Mouse (Mus musculus) midbrain, embryonic 12.5 days (tissue): Measurements from ENCODE around the gene Ostf1. TPM values are rescaled to one million over a fixed set of nuclear protein-coding genes. Genes with fewer than 3 reads are reported as not detected.
A peak's percentile ranks its signal among the peaks of the same experiment; 100 is the strongest.

ENCODE experiments used
- ATAC-seq: fragments of 200-750 bp; cut with Nextera tagmentation; 2 replicates; pipeline ENCODE4 v1.8.0; 2017; ENCODE audit warnings: low read depth, moderate TSS enrichment, moderate library complexity; ENCODE audit not compliant: low FRiP score
- H3K27ac ChIP-seq: fragments of 300-500 bp; sonication (generic); replicated peaks from 2 replicates; pipeline ENCODE4 v1.5.1; 2016; ENCODE audit warnings: mild to moderate bottlenecking
- H3K27me3 ChIP-seq: fragments of 300-500 bp; sonication (generic); 2 replicates; pipeline ENCODE4 v1.6.1; 2016; ENCODE audit warnings: mild to moderate bottlenecking
- H3K36me3 ChIP-seq: fragments of 300-500 bp; sonication (generic); 2 replicates; pipeline ENCODE4 v1.6.1; 2016
- H3K4me1 ChIP-seq: fragments of 300-500 bp; sonication (generic); 2 replicates; pipeline ENCODE4 v1.6.1; 2016
- H3K4me2 ChIP-seq: fragments of 300-500 bp; sonication (generic); replicated peaks from 2 replicates; pipeline ENCODE4 v1.6.1; 2016; ENCODE audit warnings: mild to moderate bottlenecking, moderate library complexity
- H3K4me3 ChIP-seq: fragments of 300-500 bp; sonication (generic); 2 replicates; pipeline ENCODE4 v1.5.1; 2016; ENCODE audit warnings: mild to moderate bottlenecking
- H3K9ac ChIP-seq: fragments of 300-500 bp; sonication (generic); replicated peaks from 2 replicates; pipeline ENCODE4 v1.6.1; 2016; ENCODE audit warnings: mild to moderate bottlenecking, moderate library complexity
- H3K9me3 ChIP-seq: fragments of 300-500 bp; sonication (generic); 2 replicates; pipeline ENCODE4 v1.6.1; 2016; ENCODE audit warnings: mild to moderate bottlenecking
- WGBS: fragments of 180-500 bp; shearing (Covaris S2); methylation state at CpG from one replicate; pipeline ENCODE4 v1.1.7; 2016; 5-methylcytosine and 5-hydroxymethylcytosine counted together
- polyA plus RNA-seq: library from polyadenylated mRNA; unstranded; fragments of >200 nt; fragmentation: Nextera tagmentation; extraction: Ambion mirVana; gene quantifications from 2 replicates; pipeline ENCODE4 v1.2.1, GENCODE M21; 2016

Ostf1 gene
- polyA plus RNA-seq = 40.0 and 43.5 TPM in 2 replicates

DNA sequence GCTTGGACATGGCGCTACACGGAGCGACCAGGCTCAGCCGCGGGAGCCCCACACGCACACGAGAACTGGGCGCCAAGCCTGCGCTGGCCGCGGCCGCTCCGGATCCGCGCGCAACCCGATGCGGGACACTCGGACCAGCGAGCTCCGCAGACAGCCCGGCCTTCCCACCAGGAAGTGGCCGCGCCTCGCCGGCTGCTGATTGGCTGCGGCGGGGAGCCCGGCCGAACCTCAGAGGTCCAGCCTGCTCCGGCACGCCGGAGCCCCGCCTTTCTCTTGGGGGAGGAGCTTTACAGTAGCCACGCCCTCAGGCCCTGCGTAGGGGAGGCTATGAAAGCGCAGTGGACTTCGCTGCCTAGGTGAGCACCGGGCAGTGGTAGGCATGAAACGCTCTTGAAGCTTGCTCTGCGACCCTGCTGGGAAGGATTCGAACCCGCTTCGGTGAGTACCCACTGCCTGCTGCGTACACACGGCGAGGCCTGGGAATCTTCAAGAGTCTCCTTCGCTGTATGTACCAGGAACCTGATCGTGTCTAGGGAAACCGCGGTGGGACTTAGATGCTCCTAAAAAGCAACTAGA lies at the start of gene Ostf1, which contains the start of gene Nmrk1:
Gene Ostf1 (minus strand): TSS at position 180 of the 576 bp plus-strand sequence.
Gene Nmrk1 (plus strand): TSS at position 307 of the 576 bp plus-strand sequence.
- ATAC-seq = peak; percentile 99
- Histone ChIP-seq H3K27ac (peak within 1 kb of the TSS; percentile 69), H3K4me3 (peak within 1 kb of the TSS; percentile 68), H3K27me3 (peaks cover 12% of the 10 kb centered on the region), H3K4me2 (peak within 1 kb of the TSS; percentile 94), H3K9me3 (no peaks in the 10 kb centered on the region), H3K36me3 (no peaks in the 10 kb centered on the region), H3K4me1 (peaks cover 3% of the 10 kb centered on the region; the same call in 1 of the 2 replicates), H3K9ac (peak within 1 kb of the TSS; percentile 68)
- under 1% methylated on average over 51 of the region's 51 CpGs for whole genome bisulfite sequencing

DNA sequence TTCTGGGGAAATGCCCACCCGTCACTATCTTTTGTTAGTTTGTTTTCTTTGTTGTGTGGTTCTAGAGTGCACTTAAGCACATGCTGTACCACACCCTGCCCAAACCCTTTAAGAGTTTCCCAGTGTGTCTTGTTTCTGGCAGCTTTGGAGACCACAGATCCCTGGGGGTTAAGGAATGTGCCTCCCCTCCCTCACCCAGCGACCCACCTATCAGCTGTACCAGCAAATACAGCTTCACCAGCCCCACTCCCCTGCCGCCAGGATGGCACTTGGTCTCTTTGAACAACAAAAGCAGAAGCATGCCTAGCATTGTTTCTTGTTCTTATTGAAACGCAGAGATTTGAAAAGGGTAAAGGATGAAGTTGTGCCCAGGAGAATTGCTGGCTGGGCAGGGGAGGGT lies 41.5 kb upstream of the Ostf1 start:
- Histone ChIP-seq H3K4me2 (peak overlapping the region; percentile 74), H3K9me3 (no peaks in the 10 kb centered on the region), H3K9ac (0 out of 2 replicates have a peak overlapping the region, but pooled peaks have one; percentile 28), H3K36me3 (no peaks in the 10 kb centered on the region), H3K27ac (no peak overlapping the region), H3K4me1 (peaks cover 21% of the 10 kb centered on the region), H3K4me3 (peak overlapping the region; percentile 5; the same call in 1 of the 2 replicates), H3K27me3 (no peaks in the 10 kb centered on the region)
- no peak for ATAC-seq
- 6% methylated on average over 4 of the region's 4 CpGs for WGBS

DNA sequence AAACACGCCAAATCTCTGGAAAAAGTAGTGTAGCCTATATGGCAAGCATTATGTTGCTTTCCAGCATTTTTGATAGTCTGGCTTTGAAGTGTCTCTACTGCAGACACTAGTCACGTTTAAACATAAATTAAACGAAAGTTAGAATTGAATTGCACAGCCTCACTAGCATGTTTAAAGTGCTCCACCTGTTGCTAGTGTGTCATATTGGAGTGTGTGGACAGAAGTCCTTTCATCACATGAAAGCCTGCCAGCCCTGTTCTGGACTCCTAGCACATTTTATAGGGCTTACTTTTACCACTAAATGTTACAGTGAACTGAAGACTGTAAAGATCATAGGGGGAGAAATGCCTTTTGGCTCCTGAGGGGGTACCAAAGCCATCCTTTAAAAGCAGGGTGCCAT lies 40.9 kb upstream of the Ostf1 start:
- no peak overlapping the region for H3K9ac ChIP-seq
- ATAC-seq = no peak
- H3K9me3 ChIP-seq = no peaks in the 10 kb centered on the region
- 76% methylated on average over 3 of the region's 3 CpGs for WGBS
- H3K4me2 ChIP-seq = peak overlapping the region; percentile 74
- 0 out of 2 replicates have a peak overlapping the region, but pooled peaks have one; percentile 2 for H3K4me3 ChIP-seq
- H3K27ac ChIP-seq = no peak overlapping the region
- no peaks in the 10 kb centered on the region for H3K36me3 ChIP-seq
- peaks cover 21% of the 10 kb centered on the region for H3K4me1 ChIP-seq
- no peaks in the 10 kb centered on the region for H3K27me3 ChIP-seq

DNA sequence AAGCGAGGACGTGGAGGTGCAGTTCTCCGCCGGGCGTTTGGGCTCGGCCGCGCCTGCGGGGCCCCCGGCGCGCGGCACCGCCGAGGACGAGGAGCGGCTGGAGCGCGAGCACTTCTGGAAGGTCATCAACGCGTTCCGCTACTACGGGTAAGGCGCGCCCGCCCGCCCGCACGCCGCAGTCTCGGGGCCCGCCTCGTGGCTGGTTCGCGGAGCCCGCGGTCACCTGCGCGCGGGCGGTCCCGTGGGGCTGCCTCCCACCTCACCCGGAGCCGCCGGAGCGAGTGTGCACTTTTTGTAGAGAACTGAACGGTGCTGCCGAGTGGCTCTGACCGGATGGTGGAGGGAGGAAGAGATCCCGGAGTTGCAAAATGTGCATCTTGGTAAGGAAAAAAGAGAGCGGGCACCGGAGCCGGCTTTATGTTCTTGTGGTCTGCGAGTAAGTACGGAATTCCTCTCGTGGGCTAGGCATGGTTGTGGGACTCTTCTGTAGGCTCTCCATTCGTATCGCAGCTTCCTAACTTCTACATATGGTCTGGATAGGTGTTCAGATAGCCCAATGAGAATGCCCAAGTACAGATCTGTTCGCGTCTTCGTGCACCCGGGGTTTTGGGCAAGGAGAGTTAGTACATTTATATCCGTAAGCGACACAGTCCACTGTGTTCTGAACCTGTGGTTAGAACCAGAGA lies 39.6 kb upstream of the Ostf1 start:
- no peaks in the 10 kb centered on the region for H3K27me3 ChIP-seq
- H3K4me1 ChIP-seq = peaks cover 21% of the 10 kb centered on the region
- H3K9me3 ChIP-seq = no peaks in the 10 kb centered on the region
- H3K4me2 ChIP-seq = peak overlapping the region; percentile 74
- WGBS = under 1% methylated on average over 56 of the region's 64 CpGs
- peak overlapping the region; percentile 77 for H3K27ac ChIP-seq
- no peaks in the 10 kb centered on the region for H3K36me3 ChIP-seq
- ATAC-seq = peak; percentile 73
- peak overlapping the region; percentile 81 for H3K4me3 ChIP-seq
- H3K9ac ChIP-seq = peak overlapping the region; percentile 81

DNA sequence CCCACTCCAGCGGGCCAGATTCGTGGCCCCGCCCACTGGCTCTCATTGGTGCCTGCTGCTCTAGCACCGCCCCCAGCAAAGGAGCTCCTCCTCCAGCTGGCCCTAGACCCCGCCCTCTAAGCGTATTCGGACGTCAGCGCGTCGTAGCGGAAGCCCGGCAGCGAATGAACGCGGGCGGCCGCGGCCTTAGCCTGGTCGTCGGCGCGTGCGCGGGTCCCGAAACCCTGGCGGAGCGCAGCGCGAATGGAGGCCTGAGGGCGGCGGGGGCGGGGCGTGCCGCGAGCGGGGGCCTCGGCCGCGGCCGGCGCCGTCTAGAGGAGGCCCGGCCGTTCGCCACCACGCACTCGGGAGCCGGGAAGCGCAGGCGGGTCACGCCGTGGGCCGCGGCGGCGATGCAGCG lies 39.0 kb upstream of the Ostf1 start, which contains the start of gene Carnmt1:
Gene Carnmt1 (plus strand): TSS at position 157 of the 400 bp plus-strand sequence.
- Histone ChIP-seq H3K4me2 (peak within 1 kb of the TSS; percentile 74), H3K4me1 (peaks cover 21% of the 10 kb centered on the region), H3K9ac (peak within 1 kb of the TSS; percentile 81), H3K27me3 (no peaks in the 10 kb centered on the region), H3K9me3 (no peaks in the 10 kb centered on the region), H3K27ac (peak within 1 kb of the TSS; percentile 77), H3K36me3 (no peaks in the 10 kb centered on the region), H3K4me3 (peak within 1 kb of the TSS; percentile 81)
- peak; percentile 98 for ATAC-seq
- WGBS = under 1% methylated on average over 51 of the region's 58 CpGs

DNA sequence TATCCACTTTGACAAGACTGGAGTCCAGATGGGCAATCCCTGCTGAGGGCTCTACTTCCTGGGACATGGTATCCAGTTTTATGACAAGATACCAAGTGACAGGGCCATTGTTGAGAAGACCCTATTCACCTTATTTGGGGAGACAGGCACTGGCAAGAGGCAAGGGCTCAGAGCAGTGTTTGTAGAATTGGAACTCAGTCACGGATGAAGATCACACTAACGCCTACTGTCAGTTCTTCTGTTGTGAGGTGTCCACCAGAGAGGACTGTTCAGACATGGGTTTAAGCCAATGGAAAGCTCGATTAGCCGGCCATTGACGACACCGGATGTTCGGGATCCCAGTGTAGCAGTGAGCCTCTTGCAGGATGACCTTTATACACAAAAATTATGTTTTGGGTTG lies 37.9 kb upstream of the Ostf1 start:
- Histone ChIP-seq H3K9me3 (no peaks in the 10 kb centered on the region), H3K4me1 (peaks cover 21% of the 10 kb centered on the region), H3K27ac (no peak overlapping the region), H3K9ac (no peak overlapping the region), H3K4me2 (no peak overlapping the region), H3K4me3 (no peak overlapping the region), H3K36me3 (no peaks in the 10 kb centered on the region), H3K27me3 (no peaks in the 10 kb centered on the region)
- WGBS = 69% methylated on average over 7 of the region's 7 CpGs
- no peak for ATAC-seq

DNA sequence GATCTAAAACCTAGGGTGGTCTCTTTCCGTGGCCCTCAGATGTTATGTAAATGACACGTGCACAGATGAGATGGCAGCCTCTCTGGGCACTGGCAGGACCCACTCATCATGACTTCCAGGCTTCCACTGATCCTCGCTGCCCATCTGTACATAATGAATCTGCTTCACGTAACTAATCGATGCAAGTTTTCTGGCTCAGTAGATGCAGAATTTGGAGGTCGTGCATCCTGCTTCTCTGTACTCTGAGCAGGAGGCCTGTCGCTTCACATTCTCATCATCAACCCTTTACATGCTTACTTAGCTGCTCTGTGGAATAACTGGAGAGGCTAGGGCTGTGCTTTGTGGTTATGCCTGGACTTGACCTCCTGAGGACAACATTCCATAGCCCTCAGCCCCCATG lies 35.3 kb upstream of the Ostf1 start:
- Histone ChIP-seq H3K4me3 (no peak overlapping the region), H3K9ac (no peak overlapping the region), H3K4me2 (no peak overlapping the region), H3K27ac (no peak overlapping the region), H3K4me1 (peaks cover 5% of the 10 kb centered on the region), H3K9me3 (no peaks in the 10 kb centered on the region), H3K27me3 (no peaks in the 10 kb centered on the region), H3K36me3 (no peaks in the 10 kb centered on the region)
- ATAC-seq = no peak
- WGBS = 74% methylated on average over 7 of the region's 7 CpGs

DNA sequence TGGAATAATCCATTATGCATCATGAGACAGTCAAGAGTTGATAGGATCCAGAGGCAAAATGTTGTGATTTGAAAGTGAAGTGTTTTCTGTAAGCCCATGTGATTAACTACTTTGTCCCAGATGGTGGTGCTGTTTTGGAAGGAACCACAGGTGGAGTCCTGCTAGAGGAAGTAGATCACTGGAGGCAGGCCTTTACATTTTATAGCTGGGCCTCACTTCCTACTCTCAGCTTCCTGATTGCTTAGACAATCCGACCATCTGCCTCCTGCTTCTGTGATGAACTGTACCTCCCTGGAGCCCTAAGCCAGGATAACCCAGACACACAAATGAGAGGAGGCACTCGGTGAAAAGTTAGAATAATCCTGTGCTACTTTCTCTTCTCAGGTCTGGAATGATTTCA lies 32.3 kb upstream of the Ostf1 start:
- Histone ChIP-seq H3K36me3 (no peaks in the 10 kb centered on the region), H3K27me3 (no peaks in the 10 kb centered on the region), H3K9ac (no peak overlapping the region), H3K4me2 (no peak overlapping the region), H3K4me1 (no peaks in the 10 kb centered on the region), H3K27ac (no peak overlapping the region), H3K9me3 (no peaks in the 10 kb centered on the region), H3K4me3 (no peak overlapping the region)
- no peak for ATAC-seq
- WGBS = 79% methylated on average over 2 of the region's 2 CpGs

DNA sequence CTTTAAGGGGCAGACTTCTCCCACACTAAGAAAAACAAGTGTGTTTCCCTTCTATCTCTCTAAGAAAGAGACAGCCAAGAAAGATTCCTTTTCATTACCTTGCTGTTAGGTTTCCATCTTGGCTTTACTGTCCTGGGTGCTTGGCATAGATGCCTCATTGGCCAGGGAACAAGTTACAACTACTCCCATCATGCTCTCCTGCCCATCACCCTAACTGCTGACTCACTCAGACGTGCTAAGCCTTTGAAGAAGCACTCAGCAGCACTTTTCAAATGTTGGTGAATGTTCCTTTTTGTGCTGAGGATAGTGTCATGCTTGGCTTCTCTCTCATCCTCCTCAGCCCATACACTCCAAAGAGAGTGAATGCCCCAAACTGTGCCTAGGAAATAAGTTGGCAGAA lies 30.1 kb upstream of the Ostf1 start:
- no peaks in the 10 kb centered on the region for H3K9me3 ChIP-seq

DNA sequence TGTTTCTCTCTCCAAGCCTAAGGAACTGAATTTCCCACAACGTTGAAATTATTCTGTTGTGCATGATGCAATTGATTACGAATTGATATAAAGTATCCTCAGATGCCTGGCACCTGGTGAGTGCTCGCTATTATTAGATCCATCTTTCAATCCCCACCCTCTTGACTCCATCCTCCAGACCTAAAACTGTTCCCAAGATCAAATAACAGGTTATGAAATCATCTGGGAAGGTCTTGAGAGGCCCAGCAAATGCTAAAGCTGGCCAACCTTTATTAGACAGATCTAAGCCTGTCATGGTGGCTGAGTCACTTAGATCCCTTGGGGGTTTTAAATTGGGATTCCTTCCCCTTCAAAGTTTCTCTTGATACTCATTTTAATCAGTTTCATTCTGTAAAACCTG lies 28.8 kb upstream of the Ostf1 start:
- H3K9ac ChIP-seq = no peak overlapping the region
- no peaks in the 10 kb centered on the region for H3K36me3 ChIP-seq
- WGBS = 93% methylated on average over 3 of the region's 3 CpGs
- H3K4me3 ChIP-seq = no peak overlapping the region
- H3K4me2 ChIP-seq = no peak overlapping the region
- no peak overlapping the region for H3K27ac ChIP-seq
- no peaks in the 10 kb centered on the region for H3K4me1 ChIP-seq
- no peaks in the 10 kb centered on the region for H3K27me3 ChIP-seq
- no peak for ATAC-seq
- no peaks in the 10 kb centered on the region for H3K9me3 ChIP-seq

More for the DNA sequence above, 30.1 kb upstream of the Ostf1 start:
- no peak overlapping the region for H3K4me2 ChIP-seq
- H3K27me3 ChIP-seq = no peaks in the 10 kb centered on the region
- H3K36me3 ChIP-seq = no peaks in the 10 kb centered on the region
- H3K27ac ChIP-seq = no peak overlapping the region
- H3K4me1 ChIP-seq = no peaks in the 10 kb centered on the region
- no peak for ATAC-seq
- no peak overlapping the region for H3K9ac ChIP-seq
- no peak overlapping the region for H3K4me3 ChIP-seq
- WGBS = 67% methylated on average over 1 of the region's 1 CpGs

DNA sequence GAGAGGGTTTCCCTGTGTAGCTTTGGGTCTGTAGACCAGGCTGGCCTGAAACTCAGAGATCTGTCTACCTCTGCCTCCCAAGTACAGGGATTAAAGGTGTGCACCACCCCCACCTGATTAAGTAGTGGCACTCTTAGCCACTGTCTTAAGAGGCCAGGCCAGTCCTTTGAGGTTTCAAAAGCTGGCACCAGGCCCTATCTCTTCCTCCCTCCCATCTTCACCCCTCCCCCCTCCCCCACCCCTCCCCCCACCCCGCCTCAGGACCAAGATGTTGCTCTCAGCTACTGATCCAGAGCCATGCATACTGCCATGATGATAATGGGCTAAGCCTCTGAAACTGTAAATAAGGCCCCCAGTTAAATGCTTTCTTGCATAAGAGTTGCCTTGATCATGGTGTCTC lies 27.7 kb upstream of the Ostf1 start:
- Histone ChIP-seq H3K4me1 (no peaks in the 10 kb centered on the region), H3K27ac (no peak overlapping the region), H3K4me3 (no peak overlapping the region), H3K9me3 (no peaks in the 10 kb centered on the region), H3K36me3 (no peaks in the 10 kb centered on the region), H3K27me3 (no peaks in the 10 kb centered on the region), H3K4me2 (no peak overlapping the region), H3K9ac (no peak overlapping the region)
- no peak for ATAC-seq
- no CpG with 5 or more reads among the region's 1 CpGs for WGBS

DNA sequence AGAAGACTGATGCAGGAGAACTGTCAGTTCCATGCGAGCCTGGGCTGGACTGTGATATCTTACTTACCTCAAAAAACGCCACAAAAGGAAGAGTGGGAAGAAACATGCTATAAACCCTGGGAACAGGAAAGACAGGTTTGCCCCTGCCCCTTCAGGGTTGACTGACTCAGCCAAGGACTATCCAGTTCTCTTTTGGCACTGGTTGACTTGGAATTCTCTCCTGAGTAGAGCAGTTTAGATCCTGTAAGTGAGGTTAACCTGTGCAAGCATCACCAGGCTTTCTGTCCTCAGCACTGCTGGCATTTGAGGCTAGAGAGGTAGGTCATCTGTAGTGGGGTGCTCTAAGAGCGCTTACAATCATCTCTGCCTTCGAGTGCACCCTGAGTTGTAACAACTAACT lies 26.9 kb upstream of the Ostf1 start:
- 70% methylated on average over 4 of the region's 4 CpGs for WGBS
- ATAC-seq = no peak
- no peaks in the 10 kb centered on the region for H3K36me3 ChIP-seq
- H3K27ac ChIP-seq = no peak overlapping the region
- no peaks in the 10 kb centered on the region for H3K4me1 ChIP-seq
- H3K27me3 ChIP-seq = no peaks in the 10 kb centered on the region
- no peaks in the 10 kb centered on the region for H3K9me3 ChIP-seq
- H3K9ac ChIP-seq = no peak overlapping the region
- no peak overlapping the region for H3K4me2 ChIP-seq
- H3K4me3 ChIP-seq = no peak overlapping the region
